Mouse (Mus musculus) frontal cortex, postnatal 36 days (tissue): ENCODE data around the gene E2f3.
A peak's percentile ranks its signal among the peaks of the same experiment; 100 is the strongest.

Experiments used
- DNase-seq, 2 experiments: peaks; one replicate each; pipeline ENCODE4 v3.0.0; 2022; ENCODE audit warnings: low spot score in 2 of 2

Gene E2f3

GRCm38 (mm10) chr13:29919841-29920240 is 66.0 kb downstream of the E2f3 start:
- peak; percentile 24 to 39 for DNase-seq

DNA sequence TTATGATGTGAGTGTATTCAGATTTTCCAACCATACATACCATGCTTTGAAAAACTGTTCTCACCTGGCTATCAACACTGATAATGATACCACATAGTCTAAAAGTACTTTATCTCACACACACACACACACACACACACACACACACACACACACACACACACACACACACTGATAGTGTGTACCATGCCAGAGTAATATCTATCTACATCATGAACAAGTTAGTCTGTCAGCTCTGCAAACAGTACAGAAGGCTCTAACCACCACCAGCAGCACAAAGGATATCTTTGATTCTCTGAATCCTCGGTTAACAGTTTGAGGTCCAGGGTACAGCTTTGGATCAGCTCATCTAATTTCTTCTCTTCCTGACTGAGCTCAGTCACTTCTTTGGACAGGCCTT is 69.3 kb downstream of the E2f3 start:
- DNase-seq = no peak

DNA sequence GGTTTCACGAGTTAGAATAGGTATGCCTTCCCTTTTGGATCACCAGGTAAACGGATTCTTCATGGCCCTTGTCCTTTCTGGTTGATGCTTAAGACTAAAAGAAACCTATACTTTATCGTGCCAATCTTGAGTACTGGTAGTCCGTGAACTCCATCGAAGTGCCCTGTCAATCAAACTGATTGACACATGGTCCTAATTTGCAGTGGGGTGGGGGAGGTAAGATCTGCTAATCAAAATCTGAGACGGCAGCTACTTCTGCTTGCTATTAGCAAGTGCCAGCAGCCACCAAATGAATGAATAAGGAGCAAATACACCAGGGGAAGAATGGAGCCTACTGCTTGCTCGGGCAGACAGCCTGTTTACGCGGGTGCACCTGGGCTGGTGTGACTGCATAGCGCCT is 72.3 kb downstream of the E2f3 start:
- no peak for DNase-seq

- no peak for DNase-seq
Measured at GRCm38 (mm10) chr13:29913061-29913460, 72.8 kb downstream of the E2f3 start.

GRCm38 (mm10) chr13:29912251-29912650 is 73.6 kb downstream of the E2f3 start:
- DNase-seq = no peak

DNA sequence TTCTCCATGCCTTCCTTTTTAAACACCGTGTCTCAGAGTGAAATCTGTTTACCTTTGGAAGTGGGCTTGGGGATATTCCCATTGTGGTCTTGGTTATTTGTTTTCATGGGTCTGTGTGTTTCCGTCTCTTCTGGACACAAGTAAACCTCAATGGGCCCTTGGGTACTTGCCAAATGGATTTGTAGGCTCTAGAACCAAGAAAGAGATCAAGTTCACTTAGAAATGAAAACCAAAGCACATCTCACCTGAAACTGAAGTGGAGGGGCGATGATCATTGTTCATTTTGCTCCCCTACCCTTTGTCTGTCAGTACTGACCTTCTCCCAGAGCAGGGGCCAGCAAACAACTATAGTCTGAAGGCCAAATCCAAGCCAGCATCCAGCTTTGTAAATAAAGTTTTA is 74.7 kb downstream of the E2f3 start:
- no peak for DNase-seq

DNA sequence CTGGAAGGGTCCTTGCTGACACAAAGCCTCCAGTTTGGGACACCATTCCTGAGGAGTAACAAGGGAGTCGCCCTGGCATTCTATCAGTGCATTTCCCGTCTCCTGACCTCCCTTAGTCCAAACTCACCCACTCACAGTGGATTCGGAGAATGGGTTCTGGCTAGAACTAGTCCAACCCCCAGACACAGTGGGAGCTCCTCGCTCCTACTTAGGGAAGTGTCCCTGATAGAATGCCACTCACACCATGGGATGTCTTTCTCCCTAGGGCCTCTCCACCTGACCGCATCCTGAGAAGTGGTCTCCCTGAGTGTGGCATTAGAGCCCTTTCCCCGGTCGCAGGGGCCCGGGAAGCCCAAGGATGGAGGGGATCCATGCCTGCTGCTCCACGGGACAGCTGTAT is 77.4 kb downstream of the E2f3 start:
- no peak for DNase-seq

GRCm38 (mm10) chr13:29907995-29908394 is 77.9 kb downstream of the E2f3 start:
- DNase-seq = no peak

GRCm38 (mm10) chr13:29906734-29907133 is 79.1 kb downstream of the E2f3 start:
- DNase-seq = peak in 1 of 2 experiments; percentile 28

GRCm38 (mm10) chr13:29903341-29903740 is 82.5 kb downstream of the E2f3 start:
- DNase-seq = no peak

GRCm38 (mm10) chr13:29902676-29903075 is 83.2 kb downstream of the E2f3 start:
- DNase-seq = no peak

DNA sequence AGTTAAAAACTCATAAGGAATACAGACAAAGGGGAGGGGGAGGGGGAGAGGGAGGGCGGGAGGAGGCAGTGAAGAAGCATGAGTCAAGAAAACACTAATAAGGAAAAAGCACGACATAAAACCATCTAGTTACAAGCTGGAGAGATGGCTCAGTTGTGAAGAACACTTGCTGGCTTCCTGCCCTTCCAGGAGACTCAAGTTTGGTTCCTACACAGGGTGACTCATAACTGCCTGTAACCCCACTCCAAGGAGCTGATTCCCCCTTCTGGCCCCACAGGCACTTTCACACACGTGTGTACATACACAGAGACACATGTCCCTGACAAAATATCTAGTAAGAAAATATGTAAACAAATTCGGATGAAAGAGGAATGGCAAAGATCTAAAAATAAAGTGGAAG is 84.2 kb downstream of the E2f3 start:
- peak in 1 of 2 experiments; percentile 39 for DNase-seq

DNA sequence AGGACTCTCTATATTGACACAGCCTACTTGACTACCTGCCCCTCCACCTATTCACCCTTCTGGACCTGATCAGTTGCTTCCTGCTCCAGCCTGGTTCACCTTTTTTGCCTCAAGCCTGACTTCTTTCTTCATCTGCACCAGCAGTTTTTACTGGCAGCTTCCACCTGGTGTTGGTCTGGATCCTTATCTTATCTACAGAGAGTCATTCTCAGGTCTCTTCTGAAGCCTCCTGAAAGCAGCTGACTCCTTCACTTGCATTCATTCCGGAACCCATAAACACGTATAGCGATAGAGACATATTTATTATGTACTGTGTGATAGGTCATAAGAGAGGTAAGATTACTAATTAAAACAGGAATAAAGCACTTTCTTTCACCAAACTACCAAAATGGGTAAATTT is 119.1 kb downstream of the E2f3 start:
- DNase-seq = no peak

- no peak for DNase-seq
Measured at GRCm38 (mm10) chr13:29864331-29864730, 121.5 kb downstream of the E2f3 start.

GRCm38 (mm10) chr13:29860087-29860486 is 125.8 kb downstream of the E2f3 start:
- DNase-seq = no peak

DNA sequence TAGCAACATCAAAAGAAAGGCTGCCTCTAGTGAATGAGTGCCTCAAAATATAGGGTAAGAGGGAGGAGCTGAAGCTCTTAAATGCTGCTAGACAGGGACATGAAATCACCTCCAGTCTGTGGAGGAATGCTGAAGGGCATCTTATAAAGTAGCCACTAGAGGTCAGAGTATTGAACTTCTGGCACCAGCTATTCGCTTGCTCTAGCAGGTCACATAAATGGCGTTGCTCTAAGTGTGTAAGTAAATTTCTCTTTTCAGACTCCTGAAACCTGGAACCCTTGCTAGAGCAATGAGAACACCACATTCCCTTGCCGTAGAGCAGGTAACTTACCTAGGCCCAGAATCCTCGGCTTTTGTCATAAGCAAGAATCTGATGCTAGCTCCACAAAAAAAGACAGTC is 128.4 kb downstream of the E2f3 start:
- DNase-seq = peak; percentile 10 to 30
